Mouse (Mus musculus) layer of hippocampus, adult 18-20 months (tissue): Measurements from ENCODE around the gene Slc19a1. TPM values are rescaled to one million over a fixed set of nuclear protein-coding genes. Genes with fewer than 3 reads are reported as not detected.

Experiments used
- DNase-seq, 2 experiments: peaks; one replicate each; pipeline ENCODE4 v3.0.0; 2022; ENCODE audit warnings: low spot score in 2 of 2
- long read RNA-seq: library from polyadenylated mRNA; stranded (forward); transcript quantifications from one replicate; pipeline ENCODE4 v2.0.0, GENCODE M21; 2021
- total RNA-seq, 2 experiments: library from RNA; stranded (reverse); gene quantifications; 2 replicates each; pipeline ENCODE4 v1.2.3; 2021

The Slc19a1 gene
- total RNA-seq, result 10 to 100 TPM; 17.1 to 23.9 TPM
- long read RNA-seq, transcript Slc19a1-201 (6 exons, 2,347 nt), result major isoform, 9 of 26 reads
- long read RNA-seq, partial matches to known transcripts, result 1 of 26 reads
- long read RNA-seq, other reads (novel, unspliced or antisense), result 13 of 26 reads

DNA sequence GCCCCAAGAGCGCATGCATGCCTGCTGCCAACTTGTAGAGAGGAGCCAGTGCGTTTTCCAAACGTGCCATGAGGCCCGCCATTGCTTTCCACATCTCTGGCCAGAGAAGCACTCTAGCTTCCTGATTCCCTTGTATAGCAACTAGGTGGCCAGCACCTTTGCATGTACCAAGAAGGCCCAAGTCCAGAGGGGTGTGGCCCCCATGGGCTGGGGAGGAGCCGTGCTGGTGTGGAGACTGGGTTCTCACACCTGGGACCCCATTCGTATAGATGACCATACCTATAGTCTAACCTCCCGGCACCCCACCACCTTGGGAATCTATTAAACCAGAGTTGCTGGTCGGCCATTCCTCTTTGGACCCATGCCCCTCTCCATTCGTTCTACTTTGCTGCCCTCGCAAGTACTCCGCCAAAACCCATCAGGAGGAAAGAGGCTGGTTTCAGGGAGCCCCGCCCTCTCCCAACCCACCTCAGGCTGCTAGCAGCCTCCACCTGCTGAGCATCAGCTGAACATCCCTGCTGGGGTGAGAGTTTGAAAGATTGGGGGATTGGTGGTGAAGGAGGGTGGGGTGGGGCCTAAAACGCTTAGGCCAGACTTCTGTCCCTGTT, at the start of gene Slc19a1:
Slc19a1 (plus strand) TSS at position 474 of the 608 bp plus-strand sequence.
- DNase-seq, result no peak

GRCm38 (mm10) chr10:76988586-76988985, 43.5 kb upstream of the Slc19a1 start:
- no peak for DNase-seq

- no peak for DNase-seq
Measured at GRCm38 (mm10) chr10:76992456-76992855, 39.6 kb upstream of the Slc19a1 start.

DNA sequence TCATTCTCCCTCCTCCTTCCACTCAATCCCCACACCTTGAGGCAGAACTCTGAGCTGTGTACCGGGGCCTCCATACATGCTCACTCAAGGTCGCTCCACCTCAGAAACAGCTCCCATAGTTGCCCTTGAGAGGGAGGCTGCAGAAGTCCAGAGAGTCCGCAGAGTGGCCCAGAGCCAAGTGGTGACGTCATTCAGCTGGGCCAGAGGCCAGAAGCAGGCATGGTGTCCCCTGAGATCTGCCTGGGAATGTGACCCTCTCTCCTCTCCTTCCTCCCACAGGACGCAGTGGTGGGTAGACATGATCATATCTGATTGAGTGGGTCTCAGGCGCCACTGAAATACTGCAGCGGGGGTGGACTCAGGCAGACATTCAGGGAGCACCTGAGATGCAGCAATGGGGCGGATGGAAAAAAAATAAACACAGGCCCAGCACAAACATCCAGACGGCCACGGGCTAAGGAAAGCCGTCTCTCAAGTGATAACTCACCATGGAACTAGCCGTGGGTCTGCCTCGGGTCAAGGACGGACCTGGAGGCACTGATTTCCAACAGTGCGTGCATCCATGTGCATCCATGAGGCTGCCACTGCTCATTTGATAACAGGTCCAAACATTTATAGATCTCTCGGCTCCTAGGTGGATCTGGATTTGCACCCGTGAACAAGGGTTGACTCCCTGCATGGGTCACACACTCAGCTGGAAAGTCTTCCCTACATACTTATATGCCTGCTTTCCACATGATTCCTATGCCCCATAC, 34.1 kb upstream of the Slc19a1 start:
- no peak for DNase-seq

GRCm38 (mm10) chr10:77004936-77005335, 27.1 kb upstream of the Slc19a1 start:
- DNase-seq, result no peak

DNA sequence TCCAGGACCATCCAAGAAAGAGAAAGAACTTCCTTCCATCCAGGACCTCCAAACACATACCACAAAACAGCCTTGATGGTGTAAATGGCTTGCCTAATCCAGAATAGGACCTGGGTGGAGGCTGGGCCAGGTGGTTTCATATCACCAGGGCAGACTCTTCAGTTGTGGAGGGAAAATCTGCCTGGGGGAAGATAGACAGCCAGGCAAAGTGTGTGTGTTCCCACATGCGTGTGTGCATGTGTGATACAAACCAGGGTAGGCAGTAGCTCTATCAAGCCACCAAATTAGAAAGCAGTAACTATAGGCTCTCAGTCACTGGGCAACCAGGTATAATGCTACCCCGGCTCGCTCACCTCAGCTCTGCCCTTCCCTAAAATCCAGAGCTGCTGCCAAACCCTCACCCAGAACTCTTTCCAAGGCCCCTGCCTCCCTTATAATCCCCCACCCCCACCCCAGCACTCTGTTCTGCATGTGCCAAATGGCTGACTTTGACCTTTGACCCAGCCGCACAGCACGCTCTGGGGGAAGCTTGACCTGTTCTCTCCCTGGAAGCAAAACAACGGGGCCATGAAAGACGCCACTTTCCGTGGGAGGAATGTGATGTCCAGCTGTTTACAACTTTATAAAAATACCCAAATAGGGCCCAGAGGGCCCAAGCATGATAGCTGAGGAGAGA, 24.5 kb upstream of the Slc19a1 start:
- no peak for DNase-seq

- DNase-seq, result peak; percentile 72 to 74
Measured at GRCm38 (mm10) chr10:77008109-77008561, 23.9 kb upstream of the Slc19a1 start.

- DNase-seq, result peak in 1 of 2 experiments; percentile 37
Measured at GRCm38 (mm10) chr10:77008698-77009097, 23.3 kb upstream of the Slc19a1 start.

- DNase-seq, result no peak
Measured at GRCm38 (mm10) chr10:77011681-77012080, 20.4 kb upstream of the Slc19a1 start.

- no peak for DNase-seq
Measured at GRCm38 (mm10) chr10:77016080-77016479, 16.0 kb upstream of the Slc19a1 start.

GRCm38 (mm10) chr10:77016499-77016898, 15.5 kb upstream of the Slc19a1 start:
- no peak for DNase-seq

GRCm38 (mm10) chr10:77017061-77017460, 15.0 kb upstream of the Slc19a1 start:
- no peak for DNase-seq

- no peak for DNase-seq
Measured at GRCm38 (mm10) chr10:77017662-77018061, 14.4 kb upstream of the Slc19a1 start.

DNA sequence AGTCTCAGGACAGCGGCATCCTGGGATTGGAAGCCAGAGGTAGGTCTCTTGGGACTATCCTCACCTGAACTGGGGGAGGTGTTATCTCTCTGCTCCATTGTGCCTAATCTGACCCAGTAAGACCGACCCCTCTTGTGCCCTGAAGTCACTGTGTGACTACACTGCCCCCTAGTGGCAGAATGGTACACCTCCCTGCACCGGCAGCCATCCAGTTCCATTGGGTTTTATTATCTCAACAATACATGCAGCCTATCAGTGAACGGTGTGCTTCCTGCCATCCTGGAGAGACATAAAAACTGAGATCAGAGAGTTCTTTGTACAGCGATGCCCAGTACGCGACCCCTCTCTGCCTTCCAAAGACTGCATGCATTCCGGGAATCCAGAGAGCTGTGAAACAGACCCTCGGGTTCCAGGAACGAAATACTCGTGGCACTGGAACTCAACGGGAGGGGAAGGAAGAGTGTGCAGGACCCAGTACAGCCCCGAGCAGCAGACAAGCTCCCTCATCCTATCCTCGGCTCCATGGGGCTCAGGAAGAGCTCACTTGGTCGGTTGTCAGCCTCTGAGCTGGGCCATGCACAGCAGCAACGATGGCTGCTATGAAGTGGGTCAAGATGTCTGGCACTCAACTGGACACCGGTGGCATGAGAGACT, 10.5 kb upstream of the Slc19a1 start:
- DNase-seq, result peak; percentile 74 to 92

DNA sequence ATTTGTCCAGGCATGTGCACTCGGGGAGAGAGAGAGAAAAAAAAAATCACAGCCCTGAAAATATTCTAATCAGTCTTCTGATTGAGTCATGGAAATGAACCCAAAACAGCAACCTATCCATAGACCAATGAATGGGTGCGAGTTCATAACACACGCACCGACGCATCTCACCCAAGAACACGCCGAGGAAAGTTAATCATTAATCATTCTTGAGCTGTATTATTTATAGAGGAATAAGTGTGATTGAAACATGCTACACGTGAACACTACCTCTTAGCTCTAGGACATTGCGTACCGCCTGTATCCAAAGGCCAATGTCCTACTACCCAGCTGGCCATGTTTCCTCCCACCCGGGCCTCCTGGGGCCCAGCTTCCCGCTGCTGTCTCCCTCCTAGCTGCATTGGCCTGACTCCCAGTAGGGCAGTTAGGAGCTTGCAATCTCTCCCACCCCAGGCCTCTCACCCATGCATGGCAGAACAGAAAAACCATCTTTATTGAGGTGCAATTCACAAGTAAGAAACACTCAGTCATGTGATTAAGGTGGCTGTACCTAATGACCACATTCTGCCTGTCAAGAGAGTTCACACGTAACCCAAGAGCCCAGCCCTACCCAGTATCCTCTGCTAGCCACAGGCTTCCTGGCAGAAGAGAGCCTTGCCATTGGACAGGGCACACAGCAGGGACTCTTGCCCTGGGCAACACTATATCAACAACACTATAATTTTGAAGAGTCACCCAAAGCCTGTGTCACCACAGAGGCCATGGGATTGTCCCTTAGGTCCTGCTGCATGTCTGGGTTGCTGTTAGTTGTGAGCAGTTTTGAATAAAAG, 9.5 kb upstream of the Slc19a1 start:
- no peak for DNase-seq

- no peak for DNase-seq
Measured at GRCm38 (mm10) chr10:77024231-77024630, 7.8 kb upstream of the Slc19a1 start.

DNA sequence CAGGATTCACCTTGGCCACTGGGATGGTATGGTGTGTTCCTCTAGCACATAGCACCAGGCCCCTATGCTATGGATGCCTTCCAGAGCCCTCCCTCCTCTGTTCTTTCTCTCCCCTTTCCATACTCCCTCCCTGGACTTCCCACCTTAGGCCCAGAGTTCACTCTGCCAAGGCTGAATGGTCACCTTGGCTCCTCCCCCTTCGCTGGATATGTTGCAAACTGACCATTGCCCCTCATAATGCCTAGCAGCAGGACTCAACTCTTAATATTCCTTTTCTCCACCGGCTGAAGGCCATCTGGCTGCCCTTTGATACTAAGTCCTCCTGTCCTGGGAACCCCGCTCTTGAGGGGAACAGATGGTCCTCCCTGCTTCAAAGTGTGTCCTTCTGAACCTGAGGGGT, 5.1 kb upstream of the Slc19a1 start:
- DNase-seq, result no peak

DNA sequence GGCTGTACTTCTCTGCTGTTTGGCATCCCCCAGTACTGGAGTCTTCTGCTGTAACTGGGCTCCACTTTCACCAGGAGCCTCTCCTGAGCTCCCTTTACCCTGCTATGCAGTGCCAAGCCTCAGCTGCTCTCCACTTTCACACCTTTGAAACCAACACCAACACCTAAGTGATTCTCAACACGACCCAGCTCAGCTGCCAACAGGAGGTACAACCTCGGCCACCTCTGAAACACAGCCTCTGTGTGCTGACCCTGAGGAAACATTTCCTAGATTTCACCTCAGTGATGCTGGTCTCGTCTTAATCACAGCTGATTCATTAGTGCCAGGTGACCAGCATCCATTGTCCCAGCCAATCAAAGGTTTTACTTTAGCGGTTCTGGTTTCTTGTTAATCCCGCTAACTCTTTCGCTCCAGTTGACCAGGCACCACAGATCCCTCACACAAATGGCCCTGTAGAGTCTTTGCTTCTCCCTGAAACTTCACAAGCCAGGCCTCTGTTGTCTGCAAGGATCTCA, 3.2 kb upstream of the Slc19a1 start:
- no peak for DNase-seq

DNA sequence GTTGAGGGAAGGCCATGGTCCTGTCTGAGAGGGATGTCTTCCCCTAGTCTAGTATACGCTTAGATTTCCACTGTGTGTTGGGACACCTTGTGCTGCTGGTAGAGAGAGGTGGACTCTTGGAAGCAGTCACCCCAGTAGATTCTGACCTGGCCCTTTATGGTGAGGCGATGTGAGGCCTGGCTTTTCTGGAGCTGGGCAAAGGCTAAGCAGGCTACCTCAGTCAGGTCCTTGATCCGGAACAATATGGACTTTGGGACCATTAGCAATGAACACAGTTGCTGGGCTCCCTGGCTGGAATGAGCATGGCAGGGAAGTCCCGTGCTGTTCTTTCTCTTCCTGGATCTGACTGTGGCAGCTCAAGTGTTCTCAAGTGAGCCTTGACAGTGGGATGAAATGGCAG, 2.3 kb upstream of the Slc19a1 start:
- DNase-seq, result no peak

GRCm38 (mm10) chr10:77030666-77031065, 1.4 kb upstream of the Slc19a1 start:
- DNase-seq, result no peak
